Mouse (Mus musculus) ovary, postnatal 36 days (tissue): ENCODE measurements around the gene Foxn4.

Experiments
- DNase-seq: peaks from one replicate; pipeline ENCODE4 v3.0.0; 2022; ENCODE audit warnings: low spot score, mixed read lengths

The Foxn4 gene

GRCm38 (mm10) chr5:114273693-114274402, at the start of gene Foxn4:
Foxn4 (minus strand) TSS chr5:114273807.
- DNase-seq, result no peak

- no peak for DNase-seq
Measured at GRCm38 (mm10) chr5:114323105-114323790, 49.6 kb upstream of the Foxn4 start.

GRCm38 (mm10) chr5:114309680-114310036, 36.1 kb upstream of the Foxn4 start:
- DNase-seq, result no peak

GRCm38 (mm10) chr5:114308765-114309679, 35.4 kb upstream of the Foxn4 start:
- no peak for DNase-seq

GRCm38 (mm10) chr5:114306496-114306895, 32.9 kb upstream of the Foxn4 start:
- no peak for DNase-seq

GRCm38 (mm10) chr5:114303166-114303565, 29.6 kb upstream of the Foxn4 start:
- DNase-seq, result no peak

GRCm38 (mm10) chr5:114299883-114300610, 26.4 kb upstream of the Foxn4 start:
- DNase-seq, result no peak

- DNase-seq, result no peak
Measured at GRCm38 (mm10) chr5:114299156-114299855, 25.7 kb upstream of the Foxn4 start.

GRCm38 (mm10) chr5:114298212-114298894, 24.7 kb upstream of the Foxn4 start:
- DNase-seq, result no peak

- DNase-seq, result peak; percentile 42
Measured at GRCm38 (mm10) chr5:114296693-114297631, 23.4 kb upstream of the Foxn4 start.

- no peak for DNase-seq
Measured at GRCm38 (mm10) chr5:114290004-114290403, 16.4 kb upstream of the Foxn4 start.

GRCm38 (mm10) chr5:114288874-114289273, 15.3 kb upstream of the Foxn4 start, which contains the start of gene Myo1h:
Myo1h (plus strand) TSS chr5:114289166.
- DNase-seq, result no peak

GRCm38 (mm10) chr5:114288396-114288795, 14.8 kb upstream of the Foxn4 start:
- DNase-seq, result no peak

- DNase-seq, result no peak
Measured at GRCm38 (mm10) chr5:114286872-114287571, 13.4 kb upstream of the Foxn4 start.

- DNase-seq, result no peak
Measured at GRCm38 (mm10) chr5:114286102-114286501, 12.5 kb upstream of the Foxn4 start.

GRCm38 (mm10) chr5:114285398-114285700, 11.7 kb upstream of the Foxn4 start:
- DNase-seq, result no peak

- DNase-seq, result no peak
Measured at GRCm38 (mm10) chr5:114284604-114285397, 11.2 kb upstream of the Foxn4 start.

- DNase-seq, result no peak
Measured at GRCm38 (mm10) chr5:114282346-114282745, 8.7 kb upstream of the Foxn4 start.
